ENCODE assay signal across 21 mouse cellular contexts in genomic region chr2:160987503-160987902, GRCm38 (mm10).
"Had no signal": no experiment of that assay in that cellular context is flagged by ENCODE, and none has a peak within 500 bp of the region (broad histone marks: within the 10 kb centered on the region; RNA-seq: fewer than 3 reads in every experiment).

No protein-coding gene starts in this region.

- H3K9me3 ChIP-seq: kidney, embryonic 15.5 days; limb, embryonic 12.5 days; limb, embryonic 15.5 days had no signal

- H3K9ac ChIP-seq: kidney, embryonic 15.5 days; limb, embryonic 12.5 days; limb, embryonic 15.5 days; liver, embryonic 14.5 days; liver, postnatal 0 days; lung, embryonic 14.5 days had no signal

- H3K4me3 ChIP-seq: kidney, embryonic 15.5 days; limb, embryonic 12.5 days; limb, embryonic 15.5 days had no signal

- H3K4me1 ChIP-seq: kidney, embryonic 15.5 days; limb, embryonic 12.5 days; limb, embryonic 15.5 days had no signal

- H3K27me3 ChIP-seq: kidney, embryonic 15.5 days; limb, embryonic 12.5 days; limb, embryonic 15.5 days had no signal

- DNase-seq: kidney, adult 2 months; kidney, postnatal 10 days; kidney, postnatal 36 days; layer of hippocampus, adult 9-11 months; layer of hippocampus, postnatal 36 days; left cerebral cortex, postnatal 4 days; liver, postnatal 0 days; lung, embryonic 14.5 days; midbrain, embryonic 14.5 days; right cerebral cortex, postnatal 4 days; thymus, adult 2 months; thymus, postnatal 14 days; thymus, postnatal 4 days had no signal

- H3K27ac ChIP-seq: kidney, embryonic 15.5 days; limb, embryonic 12.5 days; limb, embryonic 15.5 days; liver, embryonic 14.5 days; macrophage; stomach, postnatal 0 days had no signal

- ATAC-seq: intestine, postnatal 0 days; liver, postnatal 0 days; lung, postnatal 0 days had no signal
